Mouse (Mus musculus): ENCODE measurements around the gene Nfam1.

- TF ChIP-seq E2F4 (IDR thresholded peaks at IDR 0.05; ENCODE audit: borderline replicate concordance, low read depth, low read length), result no peak
- no peak for TF ChIP-seq POLR2A (IDR thresholded peaks at IDR 0.05; ENCODE audit: control insufficient read depth in 1 of 2, insufficient read depth in 1 of 2, low read depth in 1 of 2, low read length in 2 of 2, poor library complexity in 1 of 2)
- TF ChIP-seq HCFC1 (IDR thresholded peaks at IDR 0.05; ENCODE audit: low read depth, low read length), result no peak
- TF ChIP-seq CTCF (IDR thresholded peaks at IDR 0.05 in 2 of 3, conservative IDR thresholded peaks at IDR 0.05 in 1 of 3; ENCODE audit: control insufficient read depth in 1 of 3, insufficient read depth in 1 of 3, low read depth in 2 of 3, low read length in 3 of 3, poor library complexity in 1 of 3, severe bottlenecking in 1 of 3), result no peak
- no peak for TF ChIP-seq RCOR1 (IDR thresholded peaks at IDR 0.05; ENCODE audit: low read depth, low read length)
- TF ChIP-seq MXI1 (IDR thresholded peaks at IDR 0.05; ENCODE audit: low read depth, low read length), result no peak
- TF ChIP-seq GATA1 (IDR thresholded peaks at IDR 0.05; ENCODE audit: low read depth, low read length), result no peak
- no peak for TF ChIP-seq MYC (IDR thresholded peaks at IDR 0.05; ENCODE audit: low read depth, low read length)
Observed at GRCm38 (mm10) chr15:82944479-82945195, 88.5 kb downstream of the Nfam1 start.
